Mouse (Mus musculus) kidney, postnatal 36 days (tissue): ENCODE measurements around the gene Cdc42ep4.

Experiments
- DNase-seq, 2 experiments: peaks; one replicate each; pipeline ENCODE4 v3.0.0; 2021 to 2022; ENCODE audit warnings: mixed read lengths in 2 of 2

Cdc42ep4 gene

GRCm38 (mm10) chr11:113681979-113682378 lies 69.7 kb downstream of the Cdc42ep4 start:
- DNase-seq: no peak

- no peak for DNase-seq
Measured at GRCm38 (mm10) chr11:113680954-113681353, 70.7 kb downstream of the Cdc42ep4 start.

GRCm38 (mm10) chr11:113678373-113678772 lies 73.3 kb downstream of the Cdc42ep4 start:
- DNase-seq: peak; percentile 39 to 81

- no peak for DNase-seq
Measured at GRCm38 (mm10) chr11:113677378-113677777, 74.3 kb downstream of the Cdc42ep4 start.
